Mouse (Mus musculus): ENCODE measurements around the gene Bcas1.

The Bcas1 gene

GRCm38 (mm10) chr2:170347131-170347765, 80.4 kb downstream of the Bcas1 start:
- 39% methylated on average over 8 of the region's 8 CpGs for WGBS

GRCm38 (mm10) chr2:170345410-170345793, 82.2 kb downstream of the Bcas1 start:
- WGBS = 60% methylated on average over 5 of the region's 5 CpGs

- WGBS = 52% methylated on average over 18 of the region's 18 CpGs
These were observed 82.9 kb downstream of the Bcas1 start for GRCm38 (mm10) chr2:170344502-170345409.

- 54% methylated on average over 10 of the region's 10 CpGs for WGBS
These were observed 83.8 kb downstream of the Bcas1 start for GRCm38 (mm10) chr2:170343819-170344317.

GRCm38 (mm10) chr2:170343133-170343818, 84.4 kb downstream of the Bcas1 start:
- 52% methylated on average over 17 of the region's 17 CpGs for WGBS

- 92% methylated on average over 12 of the region's 12 CpGs for WGBS
These were observed 85.3 kb downstream of the Bcas1 start for GRCm38 (mm10) chr2:170342312-170342830.

- 83% methylated on average over 8 of the region's 8 CpGs for whole genome bisulfite sequencing
These were observed 86.5 kb downstream of the Bcas1 start for GRCm38 (mm10) chr2:170341179-170341578.

DNA sequence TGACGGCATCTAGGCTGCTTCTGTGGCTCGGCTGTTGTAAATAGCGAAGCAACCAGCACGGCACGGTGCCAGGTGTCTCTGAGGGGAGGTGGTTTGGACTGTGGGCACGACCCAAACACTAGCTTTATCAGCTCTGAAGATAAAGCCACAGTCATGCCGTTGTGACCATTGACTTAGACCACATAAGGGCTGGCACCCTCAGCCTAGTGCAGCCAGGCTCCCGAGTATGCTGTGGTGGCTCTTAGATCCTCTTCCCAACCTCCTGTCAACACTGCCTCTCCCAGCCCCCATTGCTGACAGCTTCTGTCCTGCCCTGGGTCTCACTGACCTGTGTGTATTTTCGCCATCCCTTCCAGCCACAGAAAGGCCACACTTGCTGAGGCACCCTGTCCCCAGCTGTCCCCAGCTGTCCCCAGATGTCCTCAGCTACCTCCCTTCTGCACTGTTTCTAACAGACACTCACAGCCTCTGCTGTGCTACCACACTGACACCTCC, 91.3 kb downstream of the Bcas1 start:
- WGBS = 73% methylated on average over 9 of the region's 9 CpGs

- WGBS = 97% methylated on average over 5 of the region's 5 CpGs
These were observed 92.5 kb downstream of the Bcas1 start for GRCm38 (mm10) chr2:170335168-170335567.

DNA sequence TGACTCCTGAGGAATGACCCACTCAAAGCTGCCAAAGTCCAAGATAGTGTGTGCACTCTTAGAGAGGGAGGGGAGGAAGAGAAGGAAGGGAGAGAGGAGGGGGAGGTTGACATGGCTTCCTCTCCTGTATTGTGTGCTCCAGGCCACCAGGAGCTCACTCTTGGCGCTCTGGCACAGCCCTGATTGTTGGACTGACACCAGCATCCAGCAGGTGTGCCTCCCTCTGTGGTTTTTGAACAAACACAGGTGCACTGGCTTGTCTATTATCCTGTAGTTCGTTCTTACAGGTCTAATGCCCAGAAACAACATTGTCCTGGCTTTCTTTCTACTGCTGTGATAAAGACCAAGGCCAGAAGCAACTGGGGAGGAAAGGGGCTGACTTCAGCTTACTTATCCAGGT, 95.8 kb downstream of the Bcas1 start:
- WGBS = 75% methylated on average over 2 of the region's 2 CpGs

GRCm38 (mm10) chr2:170330466-170330865, 97.2 kb downstream of the Bcas1 start:
- 82% methylated on average over 8 of the region's 8 CpGs for WGBS

GRCm38 (mm10) chr2:170329921-170330320, 97.7 kb downstream of the Bcas1 start:
- whole genome bisulfite sequencing = 89% methylated on average over 13 of the region's 13 CpGs

DNA sequence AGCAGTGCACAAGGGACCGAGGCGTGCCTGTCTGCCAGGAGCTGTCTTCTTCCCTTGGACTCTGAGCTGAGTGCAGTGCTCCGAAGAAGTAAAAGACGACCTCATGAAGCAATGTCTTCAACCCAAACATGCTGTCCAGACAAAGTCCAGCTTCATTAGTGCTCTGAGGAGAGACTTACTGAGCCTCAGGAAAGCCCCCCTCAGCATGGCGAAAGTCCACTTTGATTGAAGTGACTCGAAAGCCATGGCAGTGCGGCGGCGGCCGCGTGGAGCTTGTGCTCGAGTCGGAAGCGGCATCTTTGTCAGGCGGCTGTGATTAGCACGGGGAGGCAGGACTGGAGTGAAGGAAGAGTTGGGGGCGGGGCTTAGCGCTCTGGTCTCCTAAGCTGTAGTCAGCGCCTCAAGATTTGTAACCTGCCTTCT, 103.7 kb downstream of the Bcas1 start:
- WGBS = 10% methylated on average over 19 of the region's 19 CpGs

- 52% methylated on average over 3 of the region's 3 CpGs for WGBS
These were observed 105.6 kb downstream of the Bcas1 start for GRCm38 (mm10) chr2:170322013-170322414.

- 64% methylated on average over 5 of the region's 5 CpGs for WGBS
These were observed 106.1 kb downstream of the Bcas1 start for GRCm38 (mm10) chr2:170321579-170321978.

DNA sequence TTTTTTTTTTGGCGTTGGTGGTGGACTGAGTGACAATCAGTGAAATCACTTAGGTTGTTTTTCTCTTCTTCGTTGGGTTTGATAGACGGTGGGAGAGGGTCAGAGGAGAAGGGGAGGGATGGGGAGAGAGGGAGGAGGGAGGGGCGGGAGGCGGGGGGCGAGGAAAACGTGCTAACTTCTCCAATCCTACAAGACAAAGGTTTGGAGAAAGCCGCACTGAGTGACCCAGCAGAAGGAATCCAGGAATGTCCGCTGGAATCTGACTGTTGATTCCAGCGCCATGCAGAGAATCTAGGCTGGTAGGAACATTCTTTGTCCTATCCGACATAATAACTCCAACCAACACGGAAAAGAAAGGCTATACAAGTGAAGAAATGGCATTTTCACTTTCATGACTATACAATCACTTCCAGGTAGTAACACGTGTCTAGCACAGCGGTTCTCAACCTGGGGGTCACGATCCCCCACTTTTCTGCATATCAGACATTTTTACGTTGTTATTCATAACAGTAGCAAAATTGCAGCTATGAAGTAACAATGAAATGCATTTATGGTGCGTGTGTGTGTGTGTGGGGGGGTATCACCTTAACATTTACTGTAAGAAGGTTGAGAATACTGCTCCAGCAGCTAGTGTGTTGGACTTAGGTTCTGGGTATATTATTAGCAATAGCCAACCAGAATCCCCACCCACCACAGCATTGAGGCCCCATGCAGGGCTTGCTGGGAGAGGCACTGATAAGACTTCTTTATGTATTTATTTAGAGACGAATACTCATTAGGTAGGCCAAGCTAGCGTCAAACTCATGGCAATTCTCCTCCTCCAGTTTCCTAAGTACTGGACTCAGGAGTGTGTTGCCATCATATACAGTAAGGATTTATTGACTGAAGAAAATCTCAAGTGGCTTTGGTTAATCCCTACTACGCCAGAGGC, 107.8 kb downstream of the Bcas1 start:
- WGBS = 26% methylated on average over 18 of the region's 20 CpGs

GRCm38 (mm10) chr2:170318713-170319532, 108.7 kb downstream of the Bcas1 start:
- WGBS = 11% methylated on average over 25 of the region's 25 CpGs

- 88% methylated on average over 4 of the region's 4 CpGs for WGBS
These were observed 110.9 kb downstream of the Bcas1 start for GRCm38 (mm10) chr2:170316774-170317173.

- 85% methylated on average over 8 of the region's 8 CpGs for WGBS
These were observed 111.3 kb downstream of the Bcas1 start for GRCm38 (mm10) chr2:170316344-170316743.

DNA sequence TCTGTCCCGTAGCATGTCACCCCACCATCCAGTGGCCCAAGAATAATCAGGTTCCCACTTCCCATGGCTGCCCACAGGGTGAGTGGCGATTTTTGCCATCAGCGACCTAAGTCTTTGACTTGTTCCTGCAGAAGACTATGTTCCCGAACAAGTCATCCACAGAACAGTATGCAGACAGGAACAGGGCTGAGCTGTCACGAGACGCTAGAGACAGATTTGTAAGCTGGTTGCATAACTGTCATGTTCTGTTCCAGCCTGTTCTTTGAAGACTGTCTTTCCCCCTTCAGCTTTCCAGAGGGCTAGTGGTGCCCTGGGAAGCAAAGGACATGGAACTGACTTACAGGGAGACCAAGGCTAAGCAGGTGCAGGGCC, 116.7 kb downstream of the Bcas1 start:
- WGBS = 73% methylated on average over 6 of the region's 6 CpGs
